Mouse (Mus musculus) retina, embryonic 14.5 days (tissue): Measurements from ENCODE around the gene Rpl7a.
"Not testable (repeated sequence)": the region's sequence is repeated elsewhere in the genome, so short reads cannot be mapped to it uniquely, and the experiment has no call there.

ENCODE experiments used
- DNase-seq: peaks from one replicate; pipeline ENCODE4 v3.0.0-alpha.2; 2015; ENCODE audit warnings: low spot score

Gene Rpl7a

GRCm38 (mm10) chr2:26910124-26910993 is at the start of gene Rpl7a, which contains the start of gene Med22:
Rpl7a (plus strand) TSS chr2:26910764.
Med22 (minus strand) TSS chr2:26910677.
- DNase-seq, result peak; percentile 99

- DNase-seq, result no peak
These were observed 47.7 kb upstream of the Rpl7a start for GRCm38 (mm10) chr2:26862856-26863255.

GRCm38 (mm10) chr2:26864879-26865278 is 45.7 kb upstream of the Rpl7a start, which contains the start of gene Abo:
Abo (minus strand) TSS chr2:26864979.
- DNase-seq, result no peak

- DNase-seq, result no peak
These were observed 39.9 kb upstream of the Rpl7a start for GRCm38 (mm10) chr2:26870666-26871065.

- DNase-seq, result no peak
These were observed 32.0 kb upstream of the Rpl7a start for GRCm38 (mm10) chr2:26878571-26878970.

GRCm38 (mm10) chr2:26885541-26885940 is 25.0 kb upstream of the Rpl7a start:
- not testable (repeated sequence) for DNase-seq

GRCm38 (mm10) chr2:26886170-26886569 is 24.4 kb upstream of the Rpl7a start:
- not testable (repeated sequence) for DNase-seq

GRCm38 (mm10) chr2:26895898-26896297 is 14.7 kb upstream of the Rpl7a start:
- DNase-seq, result no peak

- DNase-seq, result no peak
These were observed 9.8 kb upstream of the Rpl7a start for GRCm38 (mm10) chr2:26900731-26901130.

GRCm38 (mm10) chr2:26901834-26902400 is 8.6 kb upstream of the Rpl7a start:
- no peak for DNase-seq

GRCm38 (mm10) chr2:26902467-26903220 is 7.9 kb upstream of the Rpl7a start, which contains the start of gene Surf6:
Surf6 (minus strand) TSS chr2:26902879.
- peak; percentile 97 for DNase-seq

- no peak for DNase-seq
These were observed 7.3 kb upstream of the Rpl7a start for GRCm38 (mm10) chr2:26903311-26903710.

GRCm38 (mm10) chr2:26905936-26906335 is 4.6 kb upstream of the Rpl7a start:
- no peak for DNase-seq

- no peak for DNase-seq
These were observed 4.1 kb upstream of the Rpl7a start for GRCm38 (mm10) chr2:26906431-26906830.

- peak; percentile 80 for DNase-seq
These were observed 3.5 kb upstream of the Rpl7a start for GRCm38 (mm10) chr2:26907109-26907508.

GRCm38 (mm10) chr2:26908710-26909386 is 1.7 kb upstream of the Rpl7a start:
- no peak for DNase-seq

GRCm38 (mm10) chr2:26909387-26909784 is 1.2 kb upstream of the Rpl7a start:
- no peak for DNase-seq

- peak; percentile 76 for DNase-seq
These were observed 616 bp downstream of the Rpl7a start for GRCm38 (mm10) chr2:26910994-26911765.

GRCm38 (mm10) chr2:26912253-26912770 is 1.7 kb downstream of the Rpl7a start:
- no peak for DNase-seq

GRCm38 (mm10) chr2:26913416-26914147 is 3.0 kb downstream of the Rpl7a start:
- DNase-seq, result no peak
